Mouse (Mus musculus): Measurements from ENCODE around the gene Rad51b.

Rad51b gene

DNA sequence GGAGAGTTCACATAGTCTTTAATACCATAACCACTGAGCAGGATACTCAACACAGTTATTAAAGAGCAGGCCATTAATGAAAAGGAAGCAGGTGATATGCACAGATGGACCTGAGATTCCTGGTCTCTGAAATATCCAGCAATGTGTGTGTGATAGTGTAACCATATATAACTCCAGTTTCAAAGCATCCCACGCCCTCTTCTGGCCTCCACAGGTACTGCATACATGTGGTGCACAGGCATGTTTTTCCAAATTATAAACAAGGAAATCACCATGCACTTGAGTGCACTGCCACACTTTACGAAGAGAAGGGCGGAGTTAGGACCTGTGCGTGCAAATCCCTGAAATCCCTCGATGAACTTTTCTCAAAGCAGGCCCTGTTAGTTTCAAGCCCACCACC lies 484.7 kb downstream of the Rad51b start:
- DNase-seq = no peak

DNA sequence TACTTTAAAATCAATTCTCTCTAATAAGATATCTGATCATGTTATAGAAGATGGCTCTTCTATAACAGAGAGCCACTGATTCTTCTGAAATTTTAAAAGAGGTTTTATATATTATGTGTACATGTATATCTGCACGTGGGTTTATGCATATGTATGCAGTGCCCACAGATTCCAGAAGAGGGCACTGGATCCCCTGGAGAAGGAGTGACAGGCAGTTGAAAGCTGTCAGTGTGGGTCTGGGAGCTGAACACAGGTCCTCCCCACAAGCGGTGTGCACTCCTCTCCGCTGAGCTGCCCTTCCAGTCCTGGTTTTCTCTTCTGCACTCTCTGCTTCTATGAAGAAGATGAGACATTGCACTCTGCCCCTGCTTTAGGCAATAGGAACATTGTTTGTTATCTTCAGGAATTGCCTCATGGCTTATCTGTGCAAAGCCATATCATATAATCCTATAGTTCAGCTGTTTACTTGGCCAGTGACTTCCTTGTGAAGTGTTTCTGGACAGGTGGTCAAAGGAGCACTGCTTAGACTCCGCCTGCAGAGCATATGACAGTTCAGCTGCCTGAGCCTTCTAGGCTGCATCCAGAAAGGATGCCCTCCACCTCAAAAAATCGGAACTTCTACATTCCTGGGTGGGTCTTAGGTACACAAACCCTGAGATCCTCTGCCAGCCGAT lies 485.5 kb downstream of the Rad51b start:
- DNase-seq = no peak

GRCm38 (mm10) chr12:79784159-79784558 lies 487.1 kb downstream of the Rad51b start:
- DNase-seq = no peak

DNA sequence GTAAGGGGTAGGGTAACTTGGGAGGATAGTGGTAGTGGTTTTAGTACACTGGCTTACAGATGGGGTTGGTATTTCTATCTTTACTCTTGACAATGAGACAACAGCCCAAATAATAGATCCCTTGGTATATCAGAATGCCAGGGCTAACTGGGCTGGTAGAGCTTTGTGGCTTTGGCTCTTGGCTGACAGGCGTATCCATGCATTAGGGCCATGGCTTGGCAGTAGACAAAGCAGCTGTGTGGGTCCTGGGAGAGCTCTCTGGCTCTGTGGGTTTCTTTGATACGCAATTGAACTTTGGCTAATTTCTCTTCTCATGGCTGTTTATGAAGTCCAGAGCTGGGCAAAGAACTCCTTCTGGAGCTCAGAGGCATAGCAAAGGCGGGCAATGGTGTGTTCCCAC lies 488.6 kb downstream of the Rad51b start:
- no peak for DNase-seq

DNA sequence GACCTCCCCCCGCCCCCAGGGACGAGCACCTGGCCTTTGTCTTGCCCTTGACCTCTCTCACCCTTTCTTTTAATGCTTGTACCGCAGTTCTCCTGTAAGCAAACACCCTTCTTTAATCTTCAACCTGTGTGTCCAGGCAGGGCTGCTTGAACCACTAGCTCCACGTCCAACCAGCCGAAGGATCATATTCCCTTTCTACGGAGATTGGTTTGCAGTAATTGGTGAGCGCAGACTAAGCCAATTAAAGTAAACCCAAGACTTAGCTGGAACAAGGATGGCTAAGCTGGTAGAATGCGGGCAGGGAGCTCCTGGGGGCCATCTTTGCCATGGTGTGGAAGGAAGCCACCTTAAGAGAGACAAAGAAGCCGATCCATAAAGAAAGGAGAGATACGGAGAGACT lies 490.5 kb downstream of the Rad51b start:
- no peak for DNase-seq

GRCm38 (mm10) chr12:79788340-79788739 lies 491.3 kb downstream of the Rad51b start:
- DNase-seq = no peak

GRCm38 (mm10) chr12:79789481-79789880 lies 492.4 kb downstream of the Rad51b start:
- no peak for DNase-seq

DNA sequence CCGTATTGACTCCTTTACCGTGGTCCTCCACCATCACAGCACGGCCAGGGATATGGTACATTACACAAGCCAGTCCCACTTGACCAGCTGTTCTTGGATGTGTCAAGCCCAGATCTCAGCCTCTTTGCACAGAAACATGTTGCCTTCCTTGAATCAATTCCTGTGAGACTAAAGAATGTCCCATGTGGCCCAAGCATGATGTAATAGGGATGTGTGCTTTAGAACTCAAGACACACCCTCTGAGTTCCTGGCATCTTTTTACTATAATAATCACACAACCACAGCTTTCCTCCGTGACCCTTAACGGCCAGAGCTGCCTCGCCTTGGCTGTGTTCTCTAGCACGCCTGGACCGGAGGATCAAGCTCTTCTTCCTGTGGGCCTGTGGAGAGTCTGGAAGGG lies 496.3 kb downstream of the Rad51b start:
- DNase-seq = peak; percentile 16 to 68

- DNase-seq = no peak
Measured at GRCm38 (mm10) chr12:79794802-79795201, 497.7 kb downstream of the Rad51b start.

GRCm38 (mm10) chr12:79796260-79796659 lies 499.2 kb downstream of the Rad51b start:
- peak; percentile 68 to 85 for DNase-seq

DNA sequence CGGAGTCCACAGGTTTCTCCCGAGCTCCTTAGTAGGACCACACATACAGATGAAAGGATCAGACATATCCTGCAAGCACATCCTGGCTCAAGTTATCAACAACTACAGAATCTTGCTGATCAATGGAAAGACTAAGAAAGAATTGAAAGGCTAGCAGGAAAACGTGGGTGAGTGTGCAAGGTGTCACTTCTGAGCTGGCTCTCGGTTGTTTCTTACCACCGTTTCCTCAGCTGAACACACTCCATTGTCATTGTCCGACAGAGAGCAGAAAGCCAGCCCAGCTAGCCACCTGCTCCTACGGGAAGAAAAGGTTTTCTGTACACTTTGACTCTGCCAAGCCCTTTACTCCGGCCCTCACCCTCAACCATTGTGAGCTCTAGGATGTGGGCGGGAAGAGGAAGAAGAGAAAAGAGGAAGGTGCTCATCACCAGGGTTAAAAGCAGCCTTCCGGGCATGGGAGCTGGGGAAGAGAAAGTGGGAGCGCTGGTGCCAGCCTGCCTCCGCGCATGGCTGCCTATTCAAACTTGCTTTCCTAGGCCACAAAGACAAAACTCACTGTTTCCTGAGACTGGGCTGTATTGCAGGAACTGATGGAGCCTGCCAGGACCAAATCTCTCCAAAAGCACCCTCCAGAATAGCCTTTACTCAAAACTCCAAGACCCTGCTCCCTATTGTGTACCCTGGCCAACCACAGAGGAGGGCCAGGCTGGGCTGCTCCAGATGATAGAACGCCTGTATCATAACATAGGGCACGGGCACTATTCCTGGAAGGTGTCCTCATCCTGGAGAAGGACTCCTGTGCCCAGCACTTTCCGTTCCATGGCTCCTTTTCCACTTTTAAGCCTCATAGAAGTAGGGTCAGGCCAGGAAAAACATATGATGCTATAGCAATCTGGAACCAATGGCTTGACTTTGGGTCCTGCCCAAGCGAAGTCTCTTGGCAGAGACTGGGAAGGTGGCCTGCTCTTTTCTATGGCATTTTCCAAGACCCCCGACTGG lies 500.0 kb downstream of the Rad51b start:
- peak; percentile 13 to 38 for DNase-seq

GRCm38 (mm10) chr12:79798488-79798887 lies 501.4 kb downstream of the Rad51b start:
- DNase-seq = no peak

DNA sequence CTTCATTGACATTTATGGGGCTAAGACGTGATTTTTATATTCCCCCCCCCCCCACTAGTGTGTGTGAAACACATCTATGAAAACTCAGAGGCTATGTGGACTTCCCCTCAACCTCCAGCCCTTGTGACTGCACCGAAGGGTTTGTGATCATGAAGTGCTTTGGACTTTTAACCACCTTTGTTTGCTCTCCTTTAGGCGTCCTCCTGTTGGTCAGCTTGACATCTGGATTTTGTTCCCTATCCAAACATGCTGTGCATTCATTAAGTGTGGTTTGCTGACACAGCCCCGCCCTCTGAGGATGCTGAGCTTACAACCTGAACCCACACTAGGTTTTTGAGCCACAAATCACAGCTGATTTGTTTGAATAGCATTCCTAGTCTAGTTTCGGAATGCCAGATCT lies 502.3 kb downstream of the Rad51b start:
- no peak for DNase-seq

DNA sequence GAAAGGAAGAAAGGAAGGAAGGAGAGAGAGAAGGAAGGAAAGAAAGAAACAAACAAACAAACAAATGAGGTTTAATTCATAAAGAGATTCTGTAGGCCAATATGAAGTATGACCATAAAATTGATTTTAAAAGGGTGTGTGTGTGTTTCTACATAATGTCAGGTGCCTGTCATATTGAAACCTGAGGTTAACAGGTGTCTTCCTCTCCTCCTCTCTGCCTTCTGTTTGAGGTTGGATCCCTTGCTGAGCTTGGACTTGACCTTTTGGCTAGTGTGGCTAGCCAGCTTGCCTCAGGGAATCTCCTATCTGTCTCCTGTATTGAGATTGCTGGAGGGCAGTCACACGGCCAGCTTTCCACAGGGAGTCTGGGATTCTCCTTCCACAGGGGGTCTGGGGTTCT lies 506.6 kb downstream of the Rad51b start:
- no peak for DNase-seq

DNA sequence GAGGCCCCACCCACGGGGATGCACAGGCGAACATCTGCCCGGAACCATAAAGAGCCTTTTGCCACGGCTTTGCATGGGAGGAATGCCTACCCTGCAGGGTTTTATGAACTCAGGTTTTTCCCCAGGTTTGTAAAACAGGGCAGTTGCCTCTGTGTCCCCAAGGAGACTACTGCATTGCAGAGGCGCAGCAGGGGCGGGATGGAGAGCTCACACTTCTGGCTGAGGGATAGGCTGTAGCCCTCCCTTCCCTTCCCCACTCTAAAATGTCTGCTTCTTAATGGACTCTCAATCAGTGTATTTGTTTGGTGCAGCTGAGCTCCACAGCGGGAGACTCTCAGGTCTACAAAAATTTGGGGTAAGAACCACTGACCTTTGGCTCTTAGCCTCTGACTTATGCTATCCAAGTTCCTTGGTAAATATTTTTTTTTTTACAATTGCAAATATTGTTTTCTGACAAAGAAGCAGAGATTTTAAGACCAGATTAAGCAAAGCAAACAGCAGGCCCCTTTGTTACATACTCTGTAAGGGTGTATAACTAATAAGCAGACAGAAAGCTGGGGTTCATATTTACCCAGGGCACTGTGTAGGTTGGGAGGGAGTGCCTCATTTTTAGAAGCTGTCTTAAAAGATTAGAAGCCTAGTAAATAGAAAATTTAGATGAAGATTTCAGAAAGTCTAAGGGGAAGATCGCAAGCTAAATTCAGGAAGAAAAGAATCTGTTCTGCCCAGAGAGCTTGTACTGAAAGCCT lies 507.9 kb downstream of the Rad51b start:
- DNase-seq = no peak

DNA sequence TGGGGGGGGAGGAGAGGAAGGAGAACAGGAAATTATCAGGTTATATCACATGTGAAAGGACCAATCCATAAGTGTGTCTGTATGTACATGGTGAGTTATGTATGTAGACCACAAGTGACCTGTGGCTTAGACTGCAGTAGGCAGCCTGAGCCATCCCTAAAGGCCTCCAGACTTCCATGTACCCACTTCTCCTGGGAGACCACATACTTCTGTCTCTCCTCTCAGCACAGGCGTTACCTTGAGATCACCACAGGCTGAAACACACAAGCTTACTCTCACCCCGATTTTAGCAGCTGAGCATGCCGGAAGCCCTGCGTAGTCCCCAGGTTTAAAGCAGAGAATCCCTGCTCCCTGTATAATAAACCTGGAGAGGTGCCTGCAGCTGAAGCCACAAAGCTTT lies 509.9 kb downstream of the Rad51b start:
- no peak for DNase-seq

GRCm38 (mm10) chr12:79807410-79807847 lies 510.3 kb downstream of the Rad51b start:
- no peak for DNase-seq

DNA sequence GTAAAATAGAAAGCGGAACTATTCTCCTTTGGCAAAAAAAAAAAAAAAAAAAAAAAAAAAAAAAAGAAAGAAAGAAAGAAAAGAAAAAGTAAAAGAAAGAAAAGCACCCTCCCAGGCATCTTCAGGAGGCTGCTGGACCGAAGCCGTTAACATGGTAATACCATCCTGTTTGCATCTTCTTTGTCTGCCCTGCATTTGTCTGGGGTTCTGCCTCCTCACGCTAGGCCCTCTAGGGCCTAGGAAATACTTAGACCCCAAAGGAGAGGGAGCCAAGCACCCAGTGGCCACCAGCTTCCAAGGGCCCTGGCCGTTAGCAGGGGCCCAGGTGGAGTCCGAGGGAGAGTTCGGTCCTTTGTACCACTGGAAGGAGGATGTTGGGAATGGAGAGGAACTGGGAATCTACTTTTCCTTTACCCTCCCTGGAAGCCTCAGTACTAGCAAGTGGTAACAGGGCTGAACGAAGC lies 510.9 kb downstream of the Rad51b start:
- no peak for DNase-seq

DNA sequence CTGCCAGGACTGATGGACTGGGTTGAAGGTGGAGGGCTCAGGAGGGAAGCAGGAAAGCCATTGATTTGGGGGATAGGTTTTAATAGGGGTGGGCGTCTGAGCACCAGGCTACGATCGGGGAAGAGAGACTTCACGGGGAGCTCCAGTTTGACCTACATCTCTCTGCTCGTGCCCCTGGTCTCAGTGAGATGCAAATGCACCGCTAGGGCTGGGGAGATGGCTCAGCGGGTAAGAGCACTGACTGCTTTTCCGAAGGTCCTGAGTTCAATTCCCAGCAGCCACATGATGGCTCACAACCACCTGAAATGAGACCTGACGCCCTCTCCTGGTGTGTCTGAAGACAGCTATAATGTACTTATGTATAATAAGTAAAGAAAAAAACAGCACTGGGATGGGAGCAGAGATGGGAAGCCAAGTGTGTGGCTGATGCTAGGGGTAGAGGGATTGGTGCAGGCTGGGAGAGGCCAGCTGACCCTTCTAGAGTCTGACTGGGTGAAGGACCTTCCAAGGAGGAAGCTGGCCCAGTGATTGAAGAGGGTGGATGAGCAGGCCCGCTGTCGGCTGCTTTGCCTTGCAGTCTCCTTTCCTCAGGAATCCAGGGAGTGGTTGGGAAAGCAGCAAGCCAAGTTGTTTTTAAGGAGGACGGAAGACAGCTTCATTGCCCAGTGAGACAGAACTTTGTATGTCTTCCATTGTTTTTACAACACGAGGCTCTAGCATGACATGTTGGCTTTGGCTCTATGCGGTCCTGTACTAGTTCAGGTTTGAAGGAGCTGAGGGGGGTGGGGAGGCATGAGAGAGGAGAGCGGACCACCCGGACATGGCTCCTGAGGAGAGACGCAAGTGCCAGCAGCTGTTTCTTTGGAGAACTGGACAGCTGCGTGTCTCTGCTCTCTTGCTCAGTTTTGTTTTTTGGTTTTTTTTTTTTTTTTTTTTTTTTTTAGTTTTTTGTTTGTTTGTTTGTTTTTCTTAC lies 511.6 kb downstream of the Rad51b start:
- no peak for DNase-seq

- DNase-seq = peak; percentile 47 to 58
Measured at GRCm38 (mm10) chr12:79809518-79809917, 512.4 kb downstream of the Rad51b start.

DNA sequence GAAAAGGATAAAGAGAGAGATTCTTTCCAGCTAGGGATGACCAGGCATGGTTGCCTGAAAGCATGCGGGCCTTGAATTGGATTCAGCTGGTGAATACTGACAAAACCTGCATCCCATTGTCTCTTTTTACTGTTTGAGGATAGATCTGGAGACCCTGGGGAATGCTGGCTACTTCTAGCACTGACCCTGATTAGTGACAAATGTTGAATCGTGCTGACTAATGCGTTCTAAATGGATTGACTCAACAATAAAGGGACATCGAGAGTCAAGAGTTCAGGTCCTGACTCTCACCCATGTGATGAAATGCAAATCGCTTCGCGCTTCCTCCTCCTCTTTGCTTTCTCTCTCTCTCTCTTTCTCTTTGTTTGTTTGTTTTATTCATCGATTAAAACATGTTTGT lies 515.3 kb downstream of the Rad51b start:
- no peak for DNase-seq

All from kidney, postnatal 25 days (tissue).